Mouse (Mus musculus) lung, embryonic 16.5 days (tissue): ENCODE results near the gene Inha. TPM values are rescaled to one million over a fixed set of nuclear protein-coding genes. Genes with fewer than 3 reads are reported as not detected.

ENCODE experiments used
- ATAC-seq: fragments of 200-750 bp; cut with Nextera tagmentation; 2 replicates; pipeline ENCODE4 v1.8.0; 2017; ENCODE audit warnings: low read depth, mild to moderate bottlenecking, moderate library complexity
- H3K27ac ChIP-seq: fragments of 300-500 bp; sonication (generic); 2 replicates; pipeline ENCODE4 v1.5.1; 2014; ENCODE audit warnings: mild to moderate bottlenecking, control low read depth, low read length
- H3K27me3 ChIP-seq: fragments of 300-500 bp; sonication (generic); 2 replicates; pipeline ENCODE4 v1.6.1; 2014; ENCODE audit warnings: low read depth, low read length, mixed read lengths; ENCODE audit not compliant: control insufficient read depth, insufficient read depth
- H3K36me3 ChIP-seq: fragments of 300-500 bp; sonication (generic); 2 replicates; pipeline ENCODE4 v1.6.1; 2014; ENCODE audit warnings: low read length; ENCODE audit not compliant: control insufficient read depth, insufficient read depth
- H3K4me1 ChIP-seq: fragments of 300-500 bp; sonication (generic); replicated peaks from 2 replicates; pipeline ENCODE4 v1.6.1; 2014; ENCODE audit warnings: low read length, mixed read lengths; ENCODE audit not compliant: control insufficient read depth, insufficient read depth
- H3K4me2 ChIP-seq: fragments of 300-500 bp; sonication (generic); 2 replicates; pipeline ENCODE4 v1.6.1; 2014; ENCODE audit warnings: low read depth, low read length, control low read depth
- H3K4me3 ChIP-seq: fragments of 300-500 bp; sonication (generic); 2 replicates; pipeline ENCODE4 v1.5.1; 2014; ENCODE audit warnings: mild to moderate bottlenecking, low read length, control low read depth
- H3K9ac ChIP-seq: fragments of 300-500 bp; sonication (generic); 2 replicates; pipeline ENCODE4 v1.6.1; 2014; ENCODE audit warnings: low read length, control low read depth
- H3K9me3 ChIP-seq: fragments of 300-500 bp; sonication (generic); 2 replicates; pipeline ENCODE4 v1.6.1; 2016; ENCODE audit warnings: low read length; ENCODE audit not compliant: control insufficient read depth
- WGBS: fragments of 180-500 bp; shearing (Covaris S2); extraction: QIAGEN DNeasy Blood & Tissue Kit; methylation state at CpG from one replicate; pipeline ENCODE4 v1.1.7; 2014; 5-methylcytosine and 5-hydroxymethylcytosine counted together
- polyA plus RNA-seq: library from polyadenylated mRNA; unstranded; fragments of >200 nt; fragmentation: Nextera tagmentation; extraction: Ambion mirVana; gene quantifications from 2 replicates; pipeline ENCODE4 v1.2.1, GENCODE M21; 2015

Inha gene
- polyA plus RNA-seq, 1 experiment from 2014 or later = 3.8 TPM

- peaks cover 2% of the 10 kb centered on the region; the same call in 1 of the 2 replicates for H3K36me3 ChIP-seq
- H3K4me3 ChIP-seq = no peak overlapping the region
- no peak overlapping the region for H3K4me2 ChIP-seq
- H3K4me1 ChIP-seq = peaks cover 8% of the 10 kb centered on the region; the same call in 1 of the 2 replicates
- ATAC-seq = no peak
- no peaks in the 10 kb centered on the region for H3K9me3 ChIP-seq
- H3K27me3 ChIP-seq = no peaks in the 10 kb centered on the region; the same call in 1 of the 2 replicates
- 84% methylated on average over 3 of the region's 3 CpGs for WGBS
- H3K9ac ChIP-seq = no peak overlapping the region
- no peak overlapping the region for H3K27ac ChIP-seq
Measured at GRCm38 (mm10) chr1:75548083-75548482, 41.2 kb downstream of the Inha start.

DNA sequence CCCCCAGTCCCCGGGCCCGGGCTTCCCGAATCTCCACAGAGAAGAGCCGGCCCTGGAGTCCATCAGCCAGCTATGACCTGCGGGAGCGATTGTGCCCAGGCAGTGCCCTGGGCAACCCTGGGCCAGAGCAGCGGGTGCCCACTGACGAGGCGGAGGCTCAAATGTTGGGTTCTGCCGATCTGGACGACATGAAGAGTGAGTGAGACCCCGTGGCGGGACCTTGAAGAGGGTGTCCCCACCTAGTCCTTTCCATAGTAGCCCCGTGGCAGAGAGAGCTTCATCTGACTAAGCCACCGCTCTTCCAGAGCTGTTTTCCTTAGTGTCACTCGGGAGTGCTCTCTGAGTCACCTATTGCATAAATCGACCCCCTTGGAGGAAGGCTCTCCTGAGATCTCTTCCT lies 42.0 kb downstream of the Inha start:
- Histone ChIP-seq H3K9me3 (no peaks in the 10 kb centered on the region), H3K4me1 (peaks cover 8% of the 10 kb centered on the region; the same call in 1 of the 2 replicates), H3K4me3 (no peak overlapping the region), H3K27me3 (no peaks in the 10 kb centered on the region; the same call in 1 of the 2 replicates), H3K27ac (no peak overlapping the region), H3K4me2 (no peak overlapping the region), H3K36me3 (peaks cover 2% of the 10 kb centered on the region; the same call in 1 of the 2 replicates), H3K9ac (no peak overlapping the region)
- no peak for ATAC-seq
- WGBS = 85% methylated on average over 17 of the region's 17 CpGs

- WGBS = 65% methylated on average over 17 of the region's 17 CpGs
- H3K9me3 ChIP-seq = no peaks in the 10 kb centered on the region
- no peak overlapping the region for H3K9ac ChIP-seq
- peaks cover 2% of the 10 kb centered on the region; the same call in 1 of the 2 replicates for H3K36me3 ChIP-seq
- no peaks in the 10 kb centered on the region; the same call in 1 of the 2 replicates for H3K27me3 ChIP-seq
- no peak overlapping the region for H3K4me3 ChIP-seq
- ATAC-seq = no peak
- peaks cover 8% of the 10 kb centered on the region; the same call in 1 of the 2 replicates for H3K4me1 ChIP-seq
- H3K4me2 ChIP-seq = no peak overlapping the region
- no peak overlapping the region for H3K27ac ChIP-seq
Measured at GRCm38 (mm10) chr1:75549289-75550279, 42.7 kb downstream of the Inha start.

- Histone ChIP-seq H3K4me3 (no peak overlapping the region), H3K36me3 (peaks cover 2% of the 10 kb centered on the region; the same call in 1 of the 2 replicates), H3K4me1 (peaks cover 8% of the 10 kb centered on the region; the same call in 1 of the 2 replicates), H3K4me2 (no peak overlapping the region), H3K27me3 (no peaks in the 10 kb centered on the region; the same call in 1 of the 2 replicates), H3K9me3 (no peaks in the 10 kb centered on the region), H3K27ac (no peak overlapping the region), H3K9ac (no peak overlapping the region)
- no peak for ATAC-seq
- 72% methylated on average over 13 of the region's 15 CpGs for WGBS
Measured at GRCm38 (mm10) chr1:75550586-75550985, 43.7 kb downstream of the Inha start.

DNA sequence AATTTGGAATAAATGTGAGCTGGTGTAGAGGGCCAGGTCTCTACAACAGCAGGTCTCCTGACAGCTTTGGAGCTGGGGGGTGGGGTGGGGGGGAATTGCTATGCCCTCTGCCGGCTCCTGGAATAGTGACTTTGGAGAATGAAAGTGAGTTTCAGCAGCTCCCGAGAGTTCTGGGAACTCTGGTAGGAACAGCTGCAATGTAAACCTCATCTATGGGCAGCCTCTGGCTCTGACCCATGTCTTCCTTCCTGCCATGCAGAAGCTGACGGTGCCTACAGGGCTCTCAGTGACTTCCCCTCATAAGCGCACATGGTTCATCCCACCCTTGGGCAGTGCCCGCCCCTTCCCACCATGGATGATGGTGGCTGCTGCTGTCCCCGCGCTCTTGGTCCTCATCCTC lies 48.8 kb downstream of the Inha start:
- Histone ChIP-seq H3K9ac (no peak overlapping the region), H3K27ac (no peak overlapping the region), H3K9me3 (no peaks in the 10 kb centered on the region), H3K27me3 (no peaks in the 10 kb centered on the region), H3K36me3 (peaks cover 2% of the 10 kb centered on the region; the same call in 1 of the 2 replicates), H3K4me2 (no peak overlapping the region), H3K4me1 (peaks cover 11% of the 10 kb centered on the region), H3K4me3 (no peak overlapping the region)
- WGBS = 80% methylated on average over 7 of the region's 7 CpGs
- ATAC-seq = no peak

GRCm38 (mm10) chr1:75556143-75556781 lies 49.4 kb downstream of the Inha start:
- no peak overlapping the region for H3K4me3 ChIP-seq
- no peak for ATAC-seq
- no peaks in the 10 kb centered on the region for H3K36me3 ChIP-seq
- H3K9me3 ChIP-seq = no peaks in the 10 kb centered on the region
- peaks cover 11% of the 10 kb centered on the region for H3K4me1 ChIP-seq
- no peaks in the 10 kb centered on the region for H3K27me3 ChIP-seq
- 83% methylated on average over 9 of the region's 9 CpGs for WGBS
- no peak overlapping the region for H3K4me2 ChIP-seq
- H3K27ac ChIP-seq = no peak overlapping the region
- no peak overlapping the region for H3K9ac ChIP-seq

DNA sequence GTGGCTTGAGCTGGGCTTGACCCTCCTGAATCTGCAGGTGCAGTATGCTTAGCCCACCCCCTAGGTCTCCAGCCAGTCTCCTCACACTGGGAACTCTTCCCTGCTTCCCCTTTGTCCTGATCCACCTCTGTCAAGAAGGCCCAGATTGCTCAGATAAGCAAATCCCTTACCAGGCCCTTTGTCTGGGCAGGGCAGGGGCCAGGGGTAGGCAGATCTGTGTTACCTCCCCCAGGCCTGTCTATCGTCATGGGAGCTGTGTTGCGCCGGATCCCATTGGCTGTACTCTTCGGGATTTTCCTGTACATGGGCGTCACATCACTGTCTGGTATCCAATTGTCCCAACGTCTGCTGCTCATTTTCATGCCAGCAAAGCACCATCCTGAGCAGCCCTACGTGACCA lies 50.2 kb downstream of the Inha start:
- no peaks in the 10 kb centered on the region for H3K36me3 ChIP-seq
- 90% methylated on average over 7 of the region's 7 CpGs for WGBS
- H3K27me3 ChIP-seq = no peaks in the 10 kb centered on the region
- ATAC-seq = no peak
- no peaks in the 10 kb centered on the region for H3K9me3 ChIP-seq
- no peak overlapping the region for H3K4me2 ChIP-seq
- H3K4me1 ChIP-seq = peaks cover 11% of the 10 kb centered on the region
- H3K4me3 ChIP-seq = no peak overlapping the region
- H3K9ac ChIP-seq = no peak overlapping the region
- H3K27ac ChIP-seq = no peak overlapping the region

- H3K27me3 ChIP-seq = no peaks in the 10 kb centered on the region
- H3K4me3 ChIP-seq = no peak overlapping the region
- H3K9me3 ChIP-seq = no peaks in the 10 kb centered on the region
- H3K4me2 ChIP-seq = no peak overlapping the region
- peak overlapping the region; percentile 78; the same call in 1 of the 2 replicates for H3K27ac ChIP-seq
- ATAC-seq = no peak
- no peaks in the 10 kb centered on the region for H3K36me3 ChIP-seq
- H3K4me1 ChIP-seq = peaks cover 11% of the 10 kb centered on the region
- H3K9ac ChIP-seq = 0 out of 2 replicates have a peak overlapping the region, but pooled peaks have one; percentile 11
- WGBS = 77% methylated on average over 18 of the region's 18 CpGs
Measured at GRCm38 (mm10) chr1:75558388-75559178, 51.7 kb downstream of the Inha start.
